Comparison of ENCODE assay signal across 24 mouse cellular contexts in the genomic region with DNA sequence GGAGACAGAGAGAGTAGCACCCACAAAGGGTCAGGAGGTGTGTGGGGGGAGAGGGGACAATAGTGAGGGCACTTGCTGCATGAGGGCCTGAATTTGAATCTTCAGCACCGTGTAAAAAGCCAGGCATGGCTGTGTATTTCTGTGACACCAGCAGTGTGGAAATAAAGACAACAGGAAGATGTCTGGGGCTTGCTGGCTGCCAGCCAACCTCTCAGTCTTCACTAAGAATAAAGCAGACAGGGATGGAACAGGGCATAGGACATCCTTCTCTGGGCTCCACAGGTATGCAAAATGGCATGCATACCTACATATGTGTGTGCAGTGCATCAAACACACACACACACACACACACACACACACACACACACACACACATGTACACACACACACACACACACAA. TPM values are rescaled to one million over a fixed set of nuclear protein-coding genes. Genes with fewer than 3 reads are reported as not detected.
DNase-seq lines count a peak whose midpoint lies in the region; ATAC-seq lines count a peak whose summit lies in the region.
"Had no signal": no experiment of that assay in that cellular context is flagged by ENCODE, and none has a peak within 500 bp of the region (broad histone marks: within the 10 kb centered on the region; RNA-seq: fewer than 3 reads in every experiment).

No protein-coding gene starts in this region.

- H3K27ac ChIP-seq in midbrain, embryonic 14.5 days (replicated peaks; ENCODE audit: low read depth, low read length), result no peak overlapping the region
- no peak overlapping the region for H3K27ac ChIP-seq in midbrain, embryonic 13.5 days
- H3K27ac ChIP-seq: embryonic facial prominence, embryonic 10.5 days; embryonic facial prominence, embryonic 12.5 days; forebrain, embryonic 13.5 days had no signal

- no peaks in the 10 kb centered on the region for H3K36me3 ChIP-seq in midbrain, embryonic 14.5 days (ENCODE audit: control insufficient read depth, insufficient read depth, low read length)
- no peaks in the 10 kb centered on the region for H3K36me3 ChIP-seq in midbrain, embryonic 13.5 days
- H3K36me3 ChIP-seq: embryonic facial prominence, embryonic 10.5 days; embryonic facial prominence, embryonic 12.5 days; G1E had no signal

- ATAC-seq in midbrain, embryonic 14.5 days (ENCODE audit: low FRiP score, low TSS enrichment), result no peak
- ATAC-seq in midbrain, embryonic 13.5 days, result no peak
- ATAC-seq: CD4-positive, CD25-positive, alpha-beta regulatory T cell, adult 4 months; forebrain, embryonic 13.5 days; forebrain, postnatal 0 days had no signal

- WGBS in midbrain, embryonic 14.5 days, result 42% methylated on average over 1 of the region's 1 CpGs
- WGBS in midbrain, embryonic 13.5 days, result 48% methylated on average over 1 of the region's 1 CpGs

- H3K4me2 ChIP-seq in midbrain, embryonic 14.5 days (ENCODE audit: low read length), result no peak overlapping the region
- no peak overlapping the region for H3K4me2 ChIP-seq in midbrain, embryonic 13.5 days (replicated peaks)
- H3K4me2 ChIP-seq: embryonic facial prominence, embryonic 12.5 days; forebrain, embryonic 13.5 days had no signal

- no peak overlapping the region for H3K4me3 ChIP-seq in midbrain, embryonic 14.5 days (replicated peaks; ENCODE audit: low read depth, low read length)
- no peak overlapping the region for H3K4me3 ChIP-seq in midbrain, embryonic 13.5 days (replicated peaks)
- H3K4me3 ChIP-seq: embryonic facial prominence, embryonic 10.5 days; embryonic facial prominence, embryonic 12.5 days; forebrain, embryonic 13.5 days had no signal

- DNase-seq in kidney, postnatal 10 days, result peak; percentile 42
- no peak for DNase-seq in kidney, adult 8-10 months
- DNase-seq in midbrain, embryonic 14.5 days, result peak; percentile 35
- DNase-seq in MN1 (ENCODE audit: low spot score), result peak; percentile 54
- no peak for DNase-seq in heart, adult 9 months (ENCODE audit: low spot score in 2 of 2)
- DNase-seq: adrenal gland, adult 2 months; adrenal gland, postnatal 10 days; adrenal gland, postnatal 25 days; B cell, adult 2 months; cerebellum, adult 11-12 months; cerebellum, adult 2 months; cerebellum, adult 9-10 months; cerebellum, postnatal 25 days; forebrain, postnatal 0 days had no signal

- no peak overlapping the region for H3K9ac ChIP-seq in midbrain, embryonic 14.5 days (replicated peaks; ENCODE audit: low read length)
- no peak overlapping the region for H3K9ac ChIP-seq in midbrain, embryonic 13.5 days (replicated peaks)
- H3K9ac ChIP-seq: embryonic facial prominence, embryonic 12.5 days; forebrain, embryonic 13.5 days; forebrain, postnatal 0 days had no signal

- H3K4me1 ChIP-seq in midbrain, embryonic 14.5 days (ENCODE audit: control insufficient read depth, insufficient read depth, low read length), result no peaks in the 10 kb centered on the region
- no peaks in the 10 kb centered on the region for H3K4me1 ChIP-seq in midbrain, embryonic 13.5 days (replicated peaks)
- H3K4me1 ChIP-seq: embryonic facial prominence, embryonic 12.5 days; forebrain, embryonic 13.5 days had no signal

- peaks cover 3% of the 10 kb centered on the region for H3K9me3 ChIP-seq in midbrain, embryonic 14.5 days (ENCODE audit: control insufficient read depth, low read length)
- peaks cover 3% of the 10 kb centered on the region; the same call in 1 of the 2 replicates for H3K9me3 ChIP-seq in midbrain, embryonic 13.5 days
- H3K9me3 ChIP-seq: G1E had no signal

- no peaks in the 10 kb centered on the region for H3K27me3 ChIP-seq in midbrain, embryonic 14.5 days (ENCODE audit: control insufficient read depth, insufficient read depth, low read length)
- H3K27me3 ChIP-seq in midbrain, embryonic 13.5 days, result peaks cover 10% of the 10 kb centered on the region

RNA-seq across cellular contexts. Expression of a gene that starts 3.0 kb away (rescaled TPM):
- not detected in 2 replicates for polyA plus RNA-seq in midbrain, embryonic 14.5 days (2014; fragmentation: Nextera tagmentation; extraction: Ambion mirVana)
- 0.11 TPM in 1 of 2 replicates, not detected in the other for polyA plus RNA-seq in midbrain, embryonic 13.5 days (2015; fragmentation: Nextera tagmentation; extraction: Ambion mirVana)
- polyA plus RNA-seq: adrenal gland, adult 2 months; brain, embryonic 14.5 days; CD4-positive, CD25-positive, alpha-beta regulatory T cell, adult 4 months; cortical plate, adult 2 months; embryonic facial prominence, embryonic 10.5 days; embryonic facial prominence, embryonic 12.5 days; embryonic facial prominence, embryonic 14.5 days; forebrain, embryonic 11.5 days; forebrain, embryonic 13.5 days; forebrain, postnatal 0 days; G1E had no signal

RNA-seq across cellular contexts. Expression of a gene that starts 6.2 kb away (rescaled TPM):
- 0.38 TPM in 1 of 2 replicates, not detected in the other for polyA plus RNA-seq in midbrain, embryonic 14.5 days (2014; fragmentation: Nextera tagmentation; extraction: Ambion mirVana)
- polyA plus RNA-seq in midbrain, embryonic 13.5 days (2015; fragmentation: Nextera tagmentation; extraction: Ambion mirVana), result 0.28 TPM in 1 of 2 replicates, not detected in the other
- polyA plus RNA-seq: adrenal gland, adult 2 months; CD4-positive, CD25-positive, alpha-beta regulatory T cell, adult 4 months; cerebellum, adult 2 months; embryonic facial prominence, embryonic 10.5 days; embryonic facial prominence, embryonic 12.5 days; embryonic facial prominence, embryonic 14.5 days; forebrain, embryonic 13.5 days; forebrain, postnatal 0 days; G1E had no signal

RNA-seq across cellular contexts. Expression of a gene that starts 13.7 kb away (rescaled TPM):
- polyA plus RNA-seq in midbrain, embryonic 14.5 days (2014; fragmentation: Nextera tagmentation; extraction: Ambion mirVana), result 21.9 and 30.9 TPM in 2 replicates
- 30.8 and 33.9 TPM in 2 replicates for polyA plus RNA-seq in midbrain, embryonic 13.5 days (2015; fragmentation: Nextera tagmentation; extraction: Ambion mirVana)

RNA-seq across cellular contexts. Expression of a gene that starts 38.3 kb away (rescaled TPM):
- polyA plus RNA-seq in midbrain, embryonic 14.5 days (2014; fragmentation: Nextera tagmentation; extraction: Ambion mirVana), result 14.4 and 15.2 TPM in 2 replicates
- 13.8 and 15.2 TPM in 2 replicates for polyA plus RNA-seq in midbrain, embryonic 13.5 days (2015; fragmentation: Nextera tagmentation; extraction: Ambion mirVana)

Comparison
In these comparisons a context has a peak if more than half of its experiments do, and no peak if none do; other contexts are left out.
1. DNase-seq: peak in kidney, postnatal 10 days (single experiment), midbrain, embryonic 14.5 days (single experiment) and MN1 (single experiment); none in kidney, adult 8-10 months (0 of 2) and heart, adult 9 months (0 of 2).